Mouse (Mus musculus) kidney, adult 2 months (tissue): Measurements from ENCODE around the gene Kntc1. TPM values are rescaled to one million over a fixed set of nuclear protein-coding genes. Genes with fewer than 3 reads are reported as not detected.
"Not testable (repeated sequence)": the region's sequence is repeated elsewhere in the genome, so short reads cannot be mapped to it uniquely, and the experiment has no call there.

ENCODE experiments used
- DNase-seq: peaks from one replicate; pipeline ENCODE4 v3.0.0; 2021
- H3K27ac ChIP-seq: fragments of 200-500 bp; 2 replicates; pipeline ENCODE4 v1.5.1; 2012; ENCODE audit warnings: low read depth, low read length, control low read depth, inconsistent platforms; ENCODE audit not compliant: insufficient read depth
- H3K27me3 ChIP-seq: fragments of 200-500 bp; replicated peaks from 2 replicates; pipeline ENCODE4 v1.6.1; 2012; ENCODE audit warnings: mild to moderate bottlenecking, moderate library complexity, low read length, inconsistent platforms; ENCODE audit not compliant: control insufficient read depth, insufficient read depth
- H3K36me3 ChIP-seq: fragments of 200-500 bp; 2 replicates; pipeline ENCODE4 v1.6.1; 2012; ENCODE audit warnings: mild to moderate bottlenecking, moderate library complexity, low read length, inconsistent platforms; ENCODE audit not compliant: control insufficient read depth, insufficient read depth
- H3K4me1 ChIP-seq: fragments of 200-500 bp; 2 replicates; pipeline ENCODE4 v1.6.1; 2011; ENCODE audit warnings: low read length; ENCODE audit not compliant: control insufficient read depth, insufficient read depth
- H3K4me3 ChIP-seq: fragments of 200-500 bp; 2 replicates; pipeline ENCODE4 v1.5.1; 2011; ENCODE audit warnings: mild to moderate bottlenecking, low read depth, low read length, control low read depth; ENCODE audit not compliant: insufficient read depth
- CTCF ChIP-seq: fragments of 200-500 bp; conservative IDR thresholded peaks from 2 replicates; pipeline ENCODE4 v1.5.1; 2011; ENCODE audit warnings: low read depth, mild to moderate bottlenecking, control low read depth, low read length, moderate library complexity, mixed read lengths; ENCODE audit not compliant: insufficient read depth, insufficient read length
- POLR2A ChIP-seq: fragments of 200-500 bp; IDR thresholded peaks from one replicate; pipeline ENCODE4 v1.6.1; 2011; ENCODE audit warnings: low read depth, low read length, control low read depth
- WGBS: fragments of 180-500 bp; shearing (Covaris S2); methylation state at CpG from one replicate; pipeline ENCODE4 v1.1.7; 2018; 5-methylcytosine and 5-hydroxymethylcytosine counted together
- polyA plus RNA-seq: library from polyadenylated mRNA; depleted of rRNA; stranded (reverse); fragments of >200 nt; gene quantifications from 2 replicates; pipeline ENCODE4 v1.2.3, GENCODE M21; 2012

Kntc1 gene
- polyA plus RNA-seq, 1 experiment, result 0.77 TPM

- no peaks in the 10 kb centered on the region for H3K27me3 ChIP-seq
- DNase-seq, result no peak
- H3K4me1 ChIP-seq, result no peaks in the 10 kb centered on the region
- WGBS, result 93% methylated on average over 11 of the region's 11 CpGs
- H3K4me3 ChIP-seq, result no peak overlapping the region
- no peaks in the 10 kb centered on the region for H3K36me3 ChIP-seq
- TF ChIP-seq POLR2A, result no peak
- no peak for TF ChIP-seq CTCF
- no peak overlapping the region for H3K27ac ChIP-seq
Measured at GRCm38 (mm10) chr5:123765506-123765905, 16.0 kb downstream of the Kntc1 start.

- 95% methylated on average over 11 of the region's 11 CpGs for WGBS
- H3K27me3 ChIP-seq, H3K4me3 ChIP-seq, H3K27ac ChIP-seq, H3K4me1 ChIP-seq, DNase-seq, H3K36me3 ChIP-seq: not testable (repeated sequence)
Measured at GRCm38 (mm10) chr5:123766455-123766854, 16.9 kb downstream of the Kntc1 start.

DNA sequence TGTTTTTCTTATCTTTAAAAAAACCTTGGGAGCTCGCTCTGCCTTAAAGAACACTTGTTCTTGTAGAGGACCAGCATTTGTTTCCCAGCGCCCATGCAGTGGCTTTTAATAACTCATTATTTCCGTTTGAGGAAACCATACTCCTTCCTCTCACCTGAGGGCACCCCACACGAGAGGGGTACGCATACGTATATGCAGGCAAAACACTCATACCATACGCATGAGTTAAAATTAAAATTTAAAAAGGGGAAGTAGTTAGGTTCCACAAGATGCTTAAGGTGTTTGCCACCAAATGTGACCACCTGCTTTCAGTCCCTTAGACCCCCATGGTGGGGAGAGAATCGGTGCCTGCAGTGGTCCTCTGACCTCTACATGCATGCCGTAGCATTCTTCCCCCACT lies 23.9 kb downstream of the Kntc1 start:
- Histone ChIP-seq H3K4me3 (no peak overlapping the region), H3K27me3 (no peaks in the 10 kb centered on the region), H3K36me3 (no peaks in the 10 kb centered on the region), H3K27ac (no peak overlapping the region), H3K4me1 (no peaks in the 10 kb centered on the region)
- TF ChIP-seq POLR2A (no peak), CTCF (no peak)
- WGBS, result 93% methylated on average over 9 of the region's 9 CpGs
- DNase-seq, result no peak

DNA sequence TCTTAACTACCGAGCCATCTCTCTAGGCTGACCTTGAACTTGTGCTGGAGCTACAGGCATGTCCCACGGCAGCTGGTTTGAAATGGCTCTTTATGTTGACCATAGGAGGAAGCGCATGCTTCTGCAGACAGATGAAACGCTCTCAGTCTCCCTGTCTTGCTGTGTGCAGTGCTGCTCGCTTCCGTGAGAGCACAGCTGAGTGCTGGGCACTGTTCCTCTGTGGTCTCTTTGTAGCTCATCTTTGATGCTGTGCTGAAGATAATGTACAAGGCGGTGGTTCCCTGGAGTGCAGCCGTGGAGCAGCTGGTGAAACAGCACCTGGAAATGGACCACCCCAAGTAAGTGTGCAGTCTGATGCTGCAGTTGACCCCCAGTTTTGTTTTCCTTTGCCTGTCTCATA lies 31.2 kb downstream of the Kntc1 start:
- Histone ChIP-seq H3K27me3 (no peaks in the 10 kb centered on the region), H3K36me3 (no peaks in the 10 kb centered on the region), H3K4me1 (no peaks in the 10 kb centered on the region), H3K27ac (no peak overlapping the region), H3K4me3 (no peak overlapping the region)
- 91% methylated on average over 8 of the region's 8 CpGs for WGBS
- TF ChIP-seq POLR2A, result no peak
- no peak for TF ChIP-seq CTCF
- DNase-seq, result no peak

GRCm38 (mm10) chr5:123781864-123782263 lies 32.3 kb downstream of the Kntc1 start:
- WGBS, result 89% methylated on average over 4 of the region's 4 CpGs
- TF ChIP-seq CTCF, result no peak
- no peak for TF ChIP-seq POLR2A
- Histone ChIP-seq H3K4me3 (no peak overlapping the region), H3K27ac (no peak overlapping the region), H3K4me1 (no peaks in the 10 kb centered on the region), H3K36me3 (no peaks in the 10 kb centered on the region), H3K27me3 (no peaks in the 10 kb centered on the region)
- no peak for DNase-seq

- TF ChIP-seq CTCF, result no peak
- no peak for TF ChIP-seq POLR2A
- no peaks in the 10 kb centered on the region for H3K27me3 ChIP-seq
- no peak overlapping the region for H3K4me3 ChIP-seq
- no peaks in the 10 kb centered on the region for H3K4me1 ChIP-seq
- no peak for DNase-seq
- 91% methylated on average over 7 of the region's 7 CpGs for WGBS
- no peaks in the 10 kb centered on the region for H3K36me3 ChIP-seq
- H3K27ac ChIP-seq, result no peak overlapping the region
Measured at GRCm38 (mm10) chr5:123788976-123789375, 39.5 kb downstream of the Kntc1 start.

DNA sequence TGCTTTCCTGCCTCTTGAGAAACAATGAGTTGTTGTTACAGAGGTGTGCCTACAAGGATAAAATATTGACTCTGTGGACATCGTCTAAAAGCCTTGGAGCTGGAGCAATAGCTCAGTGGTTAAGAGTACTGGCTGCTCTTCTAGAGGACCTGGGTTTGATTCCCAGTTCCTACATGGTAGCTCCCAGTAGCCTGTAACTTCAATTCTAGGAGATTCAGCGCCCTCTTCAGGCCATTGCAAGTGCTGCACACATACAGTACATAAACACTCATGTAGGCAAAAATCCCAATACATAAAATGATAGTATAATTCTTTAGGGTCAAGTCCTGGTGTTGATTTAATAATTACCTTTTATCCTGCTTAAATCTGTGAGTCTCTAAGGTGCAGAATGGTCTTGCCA lies 43.6 kb downstream of the Kntc1 start:
- Histone ChIP-seq H3K36me3 (no peaks in the 10 kb centered on the region), H3K27ac (no peak overlapping the region)
- 91% methylated on average over 2 of the region's 2 CpGs for WGBS

DNA sequence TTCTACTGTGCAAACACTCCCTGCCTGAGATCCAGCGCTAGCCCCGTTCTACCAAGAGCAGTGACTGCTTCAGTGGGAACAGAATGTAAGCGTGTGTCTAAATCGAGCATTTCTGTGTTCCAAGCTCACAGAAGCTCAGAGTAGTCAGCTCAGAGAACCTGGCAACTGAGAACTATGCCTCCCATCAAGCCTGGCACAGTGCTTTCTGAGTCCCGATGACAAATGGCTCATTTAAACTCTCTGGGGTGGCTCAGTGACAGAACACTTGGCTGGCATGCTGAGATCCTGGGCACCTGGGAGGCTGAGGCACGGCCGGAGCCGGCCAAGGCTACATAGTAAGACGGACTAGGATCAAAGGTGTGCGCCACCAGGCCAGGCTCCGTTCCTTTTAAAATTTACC lies 56.8 kb downstream of the Kntc1 start:
- no peaks in the 10 kb centered on the region for H3K27me3 ChIP-seq
- no peak for TF ChIP-seq CTCF
- no peak for TF ChIP-seq POLR2A
- no peak overlapping the region for H3K4me3 ChIP-seq
- WGBS, result 88% methylated on average over 11 of the region's 11 CpGs
- no peaks in the 10 kb centered on the region for H3K4me1 ChIP-seq
- DNase-seq, result peak; percentile 46
- H3K27ac ChIP-seq, result no peak overlapping the region
- H3K36me3 ChIP-seq, result no peaks in the 10 kb centered on the region

More for the DNA sequence above, 43.6 kb downstream of the Kntc1 start:
- H3K4me3 ChIP-seq, result no peak overlapping the region
- no peak for DNase-seq
- no peaks in the 10 kb centered on the region for H3K4me1 ChIP-seq
- no peaks in the 10 kb centered on the region for H3K27me3 ChIP-seq
- TF ChIP-seq POLR2A (no peak), CTCF (no peak)
